Mouse (Mus musculus) kidney, adult 2 months (tissue): ENCODE results near the gene Cdk11b. TPM values are rescaled to one million over a fixed set of nuclear protein-coding genes. Genes with fewer than 3 reads are reported as not detected.
"Not testable (repeated sequence)": the region's sequence is repeated elsewhere in the genome, so short reads cannot be mapped to it uniquely, and the experiment has no call there.

Source experiments
- DNase-seq: peaks from one replicate; pipeline ENCODE4 v3.0.0; 2021
- H3K27ac ChIP-seq: fragments of 200-500 bp; 2 replicates; pipeline ENCODE4 v1.5.1; 2012; ENCODE audit warnings: low read depth, low read length, control low read depth, inconsistent platforms; ENCODE audit not compliant: insufficient read depth
- H3K27me3 ChIP-seq: fragments of 200-500 bp; replicated peaks from 2 replicates; pipeline ENCODE4 v1.6.1; 2012; ENCODE audit warnings: mild to moderate bottlenecking, moderate library complexity, low read length, inconsistent platforms; ENCODE audit not compliant: control insufficient read depth, insufficient read depth
- H3K36me3 ChIP-seq: fragments of 200-500 bp; 2 replicates; pipeline ENCODE4 v1.6.1; 2012; ENCODE audit warnings: mild to moderate bottlenecking, moderate library complexity, low read length, inconsistent platforms; ENCODE audit not compliant: control insufficient read depth, insufficient read depth
- H3K4me1 ChIP-seq: fragments of 200-500 bp; 2 replicates; pipeline ENCODE4 v1.6.1; 2011; ENCODE audit warnings: low read length; ENCODE audit not compliant: control insufficient read depth, insufficient read depth
- H3K4me3 ChIP-seq: fragments of 200-500 bp; 2 replicates; pipeline ENCODE4 v1.5.1; 2011; ENCODE audit warnings: mild to moderate bottlenecking, low read depth, low read length, control low read depth; ENCODE audit not compliant: insufficient read depth
- CTCF ChIP-seq: fragments of 200-500 bp; conservative IDR thresholded peaks from 2 replicates; pipeline ENCODE4 v1.5.1; 2011; ENCODE audit warnings: low read depth, mild to moderate bottlenecking, control low read depth, low read length, moderate library complexity, mixed read lengths; ENCODE audit not compliant: insufficient read depth, insufficient read length
- POLR2A ChIP-seq: fragments of 200-500 bp; IDR thresholded peaks from one replicate; pipeline ENCODE4 v1.6.1; 2011; ENCODE audit warnings: low read depth, low read length, control low read depth
- WGBS: fragments of 180-500 bp; shearing (Covaris S2); methylation state at CpG from one replicate; pipeline ENCODE4 v1.1.7; 2018; 5-methylcytosine and 5-hydroxymethylcytosine counted together
- polyA plus RNA-seq: library from polyadenylated mRNA; depleted of rRNA; stranded (reverse); fragments of >200 nt; gene quantifications from 2 replicates; pipeline ENCODE4 v1.2.3, GENCODE M21; 2012

The Cdk11b gene
- polyA plus RNA-seq, 1 experiment = 24.8 TPM

DNA sequence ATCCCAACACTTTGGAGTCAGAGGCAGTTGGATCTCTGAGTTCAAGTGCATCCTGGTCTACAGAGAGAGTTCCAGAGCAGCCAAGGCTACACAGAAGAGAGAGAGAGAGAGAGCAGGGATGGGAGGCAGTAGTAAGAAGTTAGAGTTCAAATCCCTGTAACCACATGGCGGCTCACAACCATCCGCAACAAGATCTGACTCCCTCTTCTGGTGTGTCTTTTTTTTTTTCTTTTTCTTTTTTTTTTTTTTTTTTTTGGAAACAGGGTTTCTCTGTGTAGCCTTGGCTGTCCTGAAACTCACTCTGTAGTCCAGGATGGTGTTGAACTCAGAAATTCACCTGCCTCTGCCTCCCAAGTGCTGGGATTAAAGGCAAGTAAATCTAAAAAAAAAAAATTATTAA lies 47.4 kb downstream of the Cdk11b start:
- 61% methylated on average over 2 of the region's 2 CpGs for WGBS
- Histone ChIP-seq H3K4me1 (peaks cover 4% of the 10 kb centered on the region), H3K27ac (no peak overlapping the region), H3K27me3 (no peaks in the 10 kb centered on the region), H3K4me3 (no peak overlapping the region), H3K36me3 (no peaks in the 10 kb centered on the region)
- no peak for DNase-seq
- no peak for TF ChIP-seq POLR2A

DNA sequence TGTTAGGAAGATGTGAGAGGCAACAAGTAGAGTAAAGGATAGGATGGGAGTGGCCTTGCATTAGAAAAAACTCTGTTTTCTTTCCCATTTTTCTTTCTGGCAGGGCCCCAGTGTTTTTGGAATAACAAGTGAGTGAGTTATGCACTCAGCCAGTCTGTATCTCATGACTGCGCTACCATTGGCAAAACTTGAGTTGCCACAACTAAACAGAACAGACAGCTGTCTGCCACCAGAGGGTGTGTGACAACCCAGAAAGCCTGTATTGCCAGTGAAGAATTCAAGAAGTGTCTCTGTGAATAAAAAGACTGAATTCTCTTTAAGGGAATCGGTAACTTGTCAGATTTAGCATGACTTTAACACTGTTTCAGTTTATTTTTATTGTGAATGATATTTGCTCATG lies 51.3 kb downstream of the Cdk11b start:
- Histone ChIP-seq H3K4me1 (no peaks in the 10 kb centered on the region), H3K4me3 (no peak overlapping the region), H3K27ac (no peak overlapping the region), H3K36me3 (no peaks in the 10 kb centered on the region), H3K27me3 (no peaks in the 10 kb centered on the region)
- peak; percentile 51 for DNase-seq
- 55% methylated on average over 2 of the region's 2 CpGs for WGBS
- no peak for TF ChIP-seq POLR2A
- peak; percentile 52 for TF ChIP-seq CTCF

DNA sequence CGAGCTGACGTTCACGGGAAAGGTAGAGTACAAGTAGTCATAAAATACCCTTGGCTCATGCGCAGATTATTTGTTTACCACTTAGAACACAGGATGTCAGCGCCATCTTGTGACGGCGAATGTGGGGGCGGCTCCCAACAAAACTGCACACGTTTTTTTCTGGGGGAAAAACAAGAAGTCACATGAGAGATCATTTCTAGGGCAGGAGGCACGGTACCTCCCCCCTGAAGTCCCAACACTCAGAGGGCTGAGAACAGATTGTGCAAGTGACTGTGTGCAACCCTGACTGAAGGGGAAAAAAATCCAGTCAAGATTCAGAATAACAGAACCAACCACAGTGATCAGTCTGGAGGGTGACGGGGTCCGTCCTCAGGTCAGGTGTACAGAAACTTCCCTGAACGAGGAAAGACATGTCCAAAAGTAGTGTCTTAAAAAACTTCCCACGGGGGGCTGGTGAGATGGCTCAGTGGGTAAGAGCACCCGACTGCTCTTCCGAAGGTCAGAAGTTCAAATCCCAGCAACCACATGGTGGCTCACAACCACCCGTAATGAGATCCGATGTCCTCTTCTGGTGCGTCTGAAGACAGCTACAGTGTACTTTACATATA lies 59.1 kb downstream of the Cdk11b start:
- WGBS = 87% methylated on average over 16 of the region's 19 CpGs
- H3K27ac ChIP-seq, H3K4me3 ChIP-seq, H3K36me3 ChIP-seq, H3K27me3 ChIP-seq, DNase-seq, H3K4me1 ChIP-seq: not testable (repeated sequence)

DNA sequence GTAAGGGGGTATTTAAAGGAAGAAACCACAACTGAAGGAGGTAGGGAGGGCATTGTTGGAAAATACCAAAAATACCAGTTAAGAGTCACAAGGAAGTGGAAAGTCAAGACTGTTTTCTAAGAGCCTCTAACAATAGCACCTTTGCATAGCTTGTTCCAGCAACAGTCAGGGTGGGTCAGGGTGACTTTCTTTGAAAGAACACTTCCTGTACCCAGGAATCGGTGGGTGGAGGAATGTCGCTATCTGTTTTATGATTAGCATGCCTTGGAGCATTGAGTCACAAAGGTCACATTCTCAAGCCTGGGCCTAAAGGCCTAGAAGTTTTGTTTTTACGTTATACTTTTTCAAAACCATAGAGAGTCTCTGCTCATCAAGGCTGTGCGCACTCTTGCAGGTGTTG lies 63.1 kb downstream of the Cdk11b start:
- not testable (repeated sequence) for H3K36me3 ChIP-seq, H3K27me3 ChIP-seq, H3K4me3 ChIP-seq, DNase-seq, H3K27ac ChIP-seq, H3K4me1 ChIP-seq
- 55% methylated on average over 4 of the region's 4 CpGs for WGBS

DNA sequence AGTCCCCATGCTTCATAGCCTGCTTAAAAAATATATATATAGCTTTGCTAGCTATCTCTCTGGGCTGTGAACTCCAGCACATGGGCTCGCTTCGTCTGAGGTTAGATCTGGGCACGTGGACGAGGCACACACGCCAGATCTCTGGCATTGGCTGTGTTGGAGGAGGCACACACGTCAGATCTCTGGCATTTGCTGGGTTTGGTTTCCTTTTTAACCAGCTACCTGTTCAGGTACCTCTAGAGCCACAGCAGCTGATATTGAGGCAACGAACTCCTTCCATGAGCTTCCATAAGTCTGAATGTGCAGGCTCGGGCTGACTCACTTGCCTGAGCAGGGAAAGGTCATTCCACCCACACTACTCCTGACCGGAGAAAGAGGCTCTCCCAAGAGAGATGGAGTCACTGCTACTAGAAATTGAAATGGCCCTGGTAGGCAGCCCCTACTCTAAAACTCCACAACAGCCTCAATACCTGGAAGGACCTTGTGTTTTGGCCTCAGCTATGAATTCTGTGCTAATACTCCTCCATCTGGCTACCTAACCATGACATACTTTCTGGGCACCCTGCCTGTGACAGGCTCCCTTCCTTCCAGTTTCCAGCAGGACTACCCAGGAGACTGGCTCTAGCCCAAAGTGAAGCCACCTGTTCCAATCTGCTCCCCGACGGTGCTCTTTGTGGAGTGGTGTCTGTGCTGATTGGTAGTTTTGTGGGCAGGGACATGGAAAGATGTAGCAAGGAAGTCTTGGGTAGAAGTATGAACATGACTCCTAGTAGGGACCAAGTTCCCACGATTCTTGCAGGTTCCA lies 66.1 kb downstream of the Cdk11b start:
- no peaks in the 10 kb centered on the region for H3K27me3 ChIP-seq
- no peak overlapping the region for H3K4me3 ChIP-seq
- TF ChIP-seq CTCF (no peak), POLR2A (no peak)
- 74% methylated on average over 12 of the region's 12 CpGs for WGBS
- DNase-seq = no peak
- H3K27ac ChIP-seq = no peak overlapping the region
- H3K36me3 ChIP-seq = no peaks in the 10 kb centered on the region
- H3K4me1 ChIP-seq = no peaks in the 10 kb centered on the region

DNA sequence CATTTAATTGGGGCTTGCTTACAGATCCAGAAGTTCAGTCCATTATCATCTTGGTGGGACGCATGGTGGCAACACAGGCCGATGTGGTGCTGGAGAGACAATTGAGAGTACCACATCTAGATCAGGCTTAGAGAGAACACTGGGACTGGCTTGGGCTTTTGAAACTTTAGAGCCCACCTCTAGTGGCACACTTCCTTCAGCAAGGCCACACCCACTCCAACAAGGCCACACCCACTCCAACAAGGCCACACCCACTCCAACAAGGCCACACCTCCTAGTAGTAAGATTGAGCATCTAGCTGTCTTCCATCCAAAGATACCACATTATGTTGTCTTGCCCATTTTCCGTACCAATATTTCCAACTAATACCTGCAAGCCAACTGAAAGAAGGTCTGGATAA lies 67.8 kb downstream of the Cdk11b start:
- Histone ChIP-seq H3K36me3 (no peaks in the 10 kb centered on the region), H3K27me3 (no peaks in the 10 kb centered on the region), H3K4me3 (no peak overlapping the region), H3K27ac (no peak overlapping the region), H3K4me1 (no peaks in the 10 kb centered on the region)
- no peak for DNase-seq
- WGBS = 95% methylated on average over 3 of the region's 3 CpGs
- no peak for TF ChIP-seq POLR2A
- no peak for TF ChIP-seq CTCF

DNA sequence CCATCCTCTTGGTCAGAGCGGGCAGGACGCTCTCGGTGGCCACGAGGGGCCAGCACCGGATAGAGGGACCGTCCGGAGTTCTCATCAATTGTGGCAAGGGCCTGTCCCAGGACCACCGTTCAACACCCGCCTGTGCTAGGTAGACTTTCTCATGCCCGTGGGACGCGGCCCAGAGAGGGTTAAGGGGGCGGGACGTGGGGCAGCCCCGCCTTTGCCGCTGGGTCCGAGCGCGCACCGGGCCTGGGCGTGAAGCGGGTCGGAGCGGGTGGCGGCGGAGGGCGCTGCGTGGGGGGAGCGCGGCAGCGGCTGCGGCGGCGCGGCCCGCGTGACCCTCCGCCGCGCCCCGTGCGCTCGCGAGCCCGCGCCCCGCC lies 69.4 kb downstream of the Cdk11b start, which contains the start of gene Fndc10:
Fndc10 (plus strand) TSS at position 232 of the 371 bp plus-strand sequence.
- Histone ChIP-seq H3K27ac (no peak within 1 kb of the TSS), H3K27me3 (no peaks in the 10 kb centered on the region), H3K4me3 (peak within 1 kb of the TSS; percentile 61), H3K36me3 (no peaks in the 10 kb centered on the region), H3K4me1 (no peaks in the 10 kb centered on the region)
- 1% methylated on average over 43 of the region's 47 CpGs for WGBS
- DNase-seq = peak; percentile 50
- TF ChIP-seq POLR2A (no peak), CTCF (no peak)
